Mouse (Mus musculus) hindbrain, embryonic 12.5 days (tissue): ENCODE data around the gene Cyth2. TPM values are rescaled to one million over a fixed set of nuclear protein-coding genes. Genes with fewer than 3 reads are reported as not detected.

Experiments used
- ATAC-seq: fragments of 200-750 bp; cut with Nextera tagmentation; 2 replicates; pipeline ENCODE4 v1.8.0; 2017; ENCODE audit warnings: moderate TSS enrichment; ENCODE audit not compliant: low FRiP score
- H3K27ac ChIP-seq: fragments of 300-500 bp; sonication (generic); 2 replicates; pipeline ENCODE4 v1.5.1; 2016; ENCODE audit warnings: mild to moderate bottlenecking
- H3K27me3 ChIP-seq: fragments of 300-500 bp; sonication (generic); 2 replicates; pipeline ENCODE4 v1.6.1; 2016; ENCODE audit warnings: mild to moderate bottlenecking
- H3K36me3 ChIP-seq: fragments of 300-500 bp; sonication (generic); 2 replicates; pipeline ENCODE4 v1.6.1; 2016; ENCODE audit warnings: mild to moderate bottlenecking
- H3K4me1 ChIP-seq: fragments of 300-500 bp; sonication (generic); 2 replicates; pipeline ENCODE4 v1.6.1; 2016
- H3K4me2 ChIP-seq: fragments of 300-500 bp; sonication (generic); replicated peaks from 2 replicates; pipeline ENCODE4 v1.6.1; 2016; ENCODE audit warnings: mild to moderate bottlenecking
- H3K4me3 ChIP-seq: fragments of 300-500 bp; sonication (generic); 2 replicates; pipeline ENCODE4 v1.5.1; 2016; ENCODE audit warnings: mild to moderate bottlenecking
- H3K9ac ChIP-seq: fragments of 300-500 bp; sonication (generic); 2 replicates; pipeline ENCODE4 v1.6.1; 2016; ENCODE audit warnings: mild to moderate bottlenecking, moderate library complexity
- H3K9me3 ChIP-seq: fragments of 300-500 bp; sonication (generic); replicated peaks from 2 replicates; pipeline ENCODE4 v1.6.1; 2016; ENCODE audit warnings: mild to moderate bottlenecking
- WGBS: fragments of 180-500 bp; shearing (Covaris S2); methylation state at CpG from one replicate; pipeline ENCODE4 v1.1.7; 2016; 5-methylcytosine and 5-hydroxymethylcytosine counted together
- polyA plus RNA-seq: library from polyadenylated mRNA; unstranded; fragments of >200 nt; fragmentation: Nextera tagmentation; extraction: Ambion mirVana; gene quantifications from 2 replicates; pipeline ENCODE4 v1.2.1, GENCODE M21; 2016

Cyth2 gene
- polyA plus RNA-seq, 1 experiment from 2014 or later: 284 TPM

GRCm38 (mm10) chr7:45808471-45808870 is 5.9 kb downstream of the Cyth2 start:
- Histone ChIP-seq H3K27ac (0 out of 2 replicates have a peak overlapping the region, but pooled peaks have one; percentile 32), H3K36me3 (peaks cover 86% of the 10 kb centered on the region), H3K4me3 (no peak overlapping the region), H3K9ac (no peak overlapping the region), H3K27me3 (no peaks in the 10 kb centered on the region), H3K4me1 (peaks cover 30% of the 10 kb centered on the region), H3K9me3 (no peaks in the 10 kb centered on the region), H3K4me2 (no peak overlapping the region)
- whole genome bisulfite sequencing: 46% methylated on average over 8 of the region's 11 CpGs
- no peak for ATAC-seq

- no peak for ATAC-seq
- WGBS: 68% methylated on average over 5 of the region's 5 CpGs
These were observed 8.4 kb downstream of the Cyth2 start for GRCm38 (mm10) chr7:45805941-45806340.

GRCm38 (mm10) chr7:45802551-45802950 is 11.8 kb downstream of the Cyth2 start:
- Histone ChIP-seq H3K9me3 (no peaks in the 10 kb centered on the region), H3K27me3 (peaks cover 21% of the 10 kb centered on the region), H3K4me3 (no peak overlapping the region), H3K4me1 (peaks cover 23% of the 10 kb centered on the region), H3K27ac (no peak overlapping the region), H3K4me2 (no peak overlapping the region), H3K9ac (no peak overlapping the region), H3K36me3 (peaks cover 68% of the 10 kb centered on the region)
- ATAC-seq: no peak
- whole genome bisulfite sequencing: 87% methylated on average over 6 of the region's 6 CpGs

More at GRCm38 (mm10) chr7:45805941-45806340, 8.4 kb downstream of the Cyth2 start:
- Histone ChIP-seq H3K9me3 (no peaks in the 10 kb centered on the region), H3K4me3 (no peak overlapping the region), H3K4me1 (peaks cover 14% of the 10 kb centered on the region; the same call in 1 of the 2 replicates), H3K9ac (no peak overlapping the region), H3K27ac (peak overlapping the region; percentile 52), H3K4me2 (no peak overlapping the region), H3K36me3 (peaks cover 87% of the 10 kb centered on the region), H3K27me3 (no peaks in the 10 kb centered on the region)

- peaks cover 33% of the 10 kb centered on the region for H3K27me3 ChIP-seq
- H3K36me3 ChIP-seq: peaks cover 63% of the 10 kb centered on the region
- no peak overlapping the region for H3K4me2 ChIP-seq
- no peak overlapping the region for H3K4me3 ChIP-seq
- peaks cover 30% of the 10 kb centered on the region for H3K4me1 ChIP-seq
- ATAC-seq: no peak
- 5% methylated on average over 12 of the region's 12 CpGs for WGBS
- H3K27ac ChIP-seq: no peak overlapping the region
- H3K9ac ChIP-seq: no peak overlapping the region
- H3K9me3 ChIP-seq: no peaks in the 10 kb centered on the region
These were observed 13.0 kb downstream of the Cyth2 start for GRCm38 (mm10) chr7:45801348-45801747.

GRCm38 (mm10) chr7:45800546-45801204 is 13.7 kb downstream of the Cyth2 start:
- Histone ChIP-seq H3K27ac (no peak overlapping the region), H3K9me3 (no peaks in the 10 kb centered on the region), H3K4me3 (no peak overlapping the region), H3K36me3 (peaks cover 63% of the 10 kb centered on the region), H3K4me1 (peaks cover 30% of the 10 kb centered on the region), H3K27me3 (peaks cover 40% of the 10 kb centered on the region), H3K9ac (no peak overlapping the region), H3K4me2 (no peak overlapping the region)
- WGBS: 20% methylated on average over 25 of the region's 25 CpGs
- ATAC-seq: no peak

- Histone ChIP-seq H3K4me3 (no peak overlapping the region), H3K27ac (no peak overlapping the region), H3K4me1 (peaks cover 30% of the 10 kb centered on the region), H3K9ac (no peak overlapping the region), H3K36me3 (peaks cover 69% of the 10 kb centered on the region), H3K27me3 (peaks cover 47% of the 10 kb centered on the region), H3K4me2 (no peak overlapping the region), H3K9me3 (no peaks in the 10 kb centered on the region)
- no peak for ATAC-seq
- 38% methylated on average over 7 of the region's 7 CpGs for WGBS
These were observed 14.4 kb downstream of the Cyth2 start for GRCm38 (mm10) chr7:45800001-45800400.

- ATAC-seq: no peak
- H3K4me2 ChIP-seq: peak overlapping the region; percentile 62; the same call in 1 of the 2 replicates
- no peak overlapping the region for H3K4me3 ChIP-seq
- WGBS: 53% methylated on average over 7 of the region's 7 CpGs
- H3K36me3 ChIP-seq: peaks cover 73% of the 10 kb centered on the region
- peaks cover 30% of the 10 kb centered on the region for H3K4me1 ChIP-seq
- H3K9me3 ChIP-seq: no peaks in the 10 kb centered on the region
- peaks cover 57% of the 10 kb centered on the region for H3K27me3 ChIP-seq
- no peak overlapping the region for H3K27ac ChIP-seq
- no peak overlapping the region for H3K9ac ChIP-seq
These were observed 15.4 kb downstream of the Cyth2 start for GRCm38 (mm10) chr7:45798931-45799330.

- Histone ChIP-seq H3K9me3 (no peaks in the 10 kb centered on the region), H3K4me2 (peak overlapping the region; percentile 62), H3K4me3 (peak overlapping the region; percentile 39), H3K27ac (no peak overlapping the region), H3K9ac (peak overlapping the region; percentile 65), H3K27me3 (peaks cover 59% of the 10 kb centered on the region), H3K36me3 (peaks cover 73% of the 10 kb centered on the region), H3K4me1 (peaks cover 30% of the 10 kb centered on the region)
- 2% methylated on average over 19 of the region's 19 CpGs for WGBS
- no peak for ATAC-seq
These were observed 15.9 kb downstream of the Cyth2 start for GRCm38 (mm10) chr7:45798511-45798836.

GRCm38 (mm10) chr7:45797661-45798510 is 16.5 kb downstream of the Cyth2 start:
- Histone ChIP-seq H3K4me1 (peaks cover 30% of the 10 kb centered on the region), H3K27me3 (peaks cover 59% of the 10 kb centered on the region), H3K9me3 (no peaks in the 10 kb centered on the region), H3K27ac (no peak overlapping the region), H3K4me3 (peak overlapping the region; percentile 39), H3K9ac (peak overlapping the region; percentile 65), H3K4me2 (peak overlapping the region; percentile 62), H3K36me3 (peaks cover 73% of the 10 kb centered on the region)
- ATAC-seq: no peak
- under 1% methylated on average over 58 of the region's 60 CpGs for WGBS

GRCm38 (mm10) chr7:45796950-45797349 is 17.4 kb downstream of the Cyth2 start:
- Histone ChIP-seq H3K27ac (no peak overlapping the region), H3K9ac (peak overlapping the region; percentile 65; the same call in 1 of the 2 replicates), H3K4me2 (peak overlapping the region; percentile 62; the same call in 1 of the 2 replicates), H3K4me1 (peaks cover 30% of the 10 kb centered on the region), H3K27me3 (peaks cover 59% of the 10 kb centered on the region), H3K4me3 (no peak overlapping the region), H3K9me3 (no peaks in the 10 kb centered on the region), H3K36me3 (peaks cover 73% of the 10 kb centered on the region)
- 40% methylated on average over 6 of the region's 6 CpGs for WGBS
- ATAC-seq: no peak

GRCm38 (mm10) chr7:45794971-45795370 is 19.4 kb downstream of the Cyth2 start:
- Histone ChIP-seq H3K36me3 (peaks cover 76% of the 10 kb centered on the region), H3K4me2 (no peak overlapping the region), H3K27ac (no peak overlapping the region), H3K9ac (no peak overlapping the region), H3K4me1 (peaks cover 21% of the 10 kb centered on the region), H3K27me3 (peaks cover 53% of the 10 kb centered on the region), H3K9me3 (no peaks in the 10 kb centered on the region), H3K4me3 (no peak overlapping the region)
- WGBS: 92% methylated on average over 29 of the region's 29 CpGs
- no peak for ATAC-seq

GRCm38 (mm10) chr7:45793969-45794585 is 20.3 kb downstream of the Cyth2 start:
- no peak overlapping the region for H3K9ac ChIP-seq
- peaks cover 84% of the 10 kb centered on the region for H3K36me3 ChIP-seq
- 88% methylated on average over 35 of the region's 44 CpGs for WGBS
- H3K27me3 ChIP-seq: peaks cover 53% of the 10 kb centered on the region
- H3K9me3 ChIP-seq: no peaks in the 10 kb centered on the region
- H3K4me2 ChIP-seq: no peak overlapping the region
- H3K4me3 ChIP-seq: no peak overlapping the region
- H3K27ac ChIP-seq: no peak overlapping the region
- ATAC-seq: no peak
- H3K4me1 ChIP-seq: peaks cover 21% of the 10 kb centered on the region
